Comparison of ENCODE assay signal across 22 mouse cellular contexts in genomic region chr2:60711098-60711880, GRCm38 (mm10). TPM values are rescaled to one million over a fixed set of nuclear protein-coding genes. Genes with fewer than 3 reads are reported as not detected.
DNase-seq lines count a peak whose midpoint lies in the region; ATAC-seq lines count a peak whose summit lies in the region.
"Had no signal": no experiment of that assay in that cellular context is flagged by ENCODE, and none has a peak within 500 bp of the region (broad histone marks: within the 10 kb centered on the region; RNA-seq: fewer than 3 reads in every experiment).

No protein-coding gene starts in this region.

- H3K4me2 ChIP-seq in limb, embryonic 11.5 days (ENCODE audit: low read depth, severe bottlenecking), result no peak overlapping the region
- H3K4me2 ChIP-seq: forebrain, embryonic 12.5 days; limb, embryonic 13.5 days; midbrain, embryonic 15.5 days had no signal

- H3K27me3 ChIP-seq in heart, embryonic 10.5 days (ENCODE audit: insufficient read depth, poor library complexity, severe bottlenecking), result no peaks in the 10 kb centered on the region
- H3K27me3 ChIP-seq in limb, embryonic 11.5 days (ENCODE audit: control insufficient read depth, insufficient read depth, low read length), result no peaks in the 10 kb centered on the region
- H3K27me3 ChIP-seq: midbrain, embryonic 15.5 days had no signal

- peak overlapping the region; percentile 80; the same call in 1 of the 2 replicates for H3K27ac ChIP-seq in heart, embryonic 10.5 days
- no peak overlapping the region for H3K27ac ChIP-seq in limb, embryonic 11.5 days (replicated peaks; ENCODE audit: low read depth, low read length)
- H3K27ac ChIP-seq: forebrain, embryonic 12.5 days; layer of hippocampus, adult 2 months; left cerebral cortex, adult 2 months; limb, embryonic 13.5 days; liver, embryonic 14.5 days; midbrain, embryonic 15.5 days had no signal

- no peak overlapping the region for H3K9ac ChIP-seq in limb, embryonic 11.5 days (ENCODE audit: low read length)
- H3K9ac ChIP-seq: forebrain, embryonic 12.5 days; limb, embryonic 13.5 days; liver, embryonic 14.5 days; midbrain, embryonic 15.5 days had no signal

- peak; percentile 32 for ATAC-seq in activated CD4-positive, CD25-positive, alpha-beta regulatory T cell, adult 4 months
- ATAC-seq in limb, embryonic 11.5 days (ENCODE audit: insufficient number of reproducible peaks, low FRiP score, low TSS enrichment, low read depth), result no peak
- ATAC-seq: inflammation-experienced regulatory T-cells, adult 6 months; lung, postnatal 0 days; midbrain, embryonic 15.5 days had no signal

- 56% methylated on average over 7 of the region's 7 CpGs for WGBS in heart, embryonic 10.5 days
- WGBS in limb, embryonic 11.5 days, result 84% methylated on average over 7 of the region's 7 CpGs

- H3K9me3 ChIP-seq in heart, embryonic 10.5 days, result no peaks in the 10 kb centered on the region
- no peaks in the 10 kb centered on the region for H3K9me3 ChIP-seq in limb, embryonic 11.5 days (ENCODE audit: control insufficient read depth, low read length)
- H3K9me3 ChIP-seq: forebrain, embryonic 12.5 days; G1E; limb, embryonic 13.5 days; midbrain, embryonic 15.5 days had no signal

- no peaks in the 10 kb centered on the region for H3K36me3 ChIP-seq in heart, embryonic 10.5 days
- H3K36me3 ChIP-seq in limb, embryonic 11.5 days (ENCODE audit: control insufficient read depth, insufficient read depth, low read length), result no peaks in the 10 kb centered on the region
- H3K36me3 ChIP-seq: forebrain, embryonic 12.5 days; G1E; limb, embryonic 13.5 days; midbrain, embryonic 15.5 days had no signal

- intact Hi-C loops in heart, postnatal 25 days (cut with DNase I), result no loop called here

- H3K4me3 ChIP-seq in heart, embryonic 10.5 days, result no peak overlapping the region
- H3K4me3 ChIP-seq in limb, embryonic 11.5 days (ENCODE audit: low read depth, low read length), result no peak overlapping the region
- H3K4me3 ChIP-seq: forebrain, embryonic 12.5 days; layer of hippocampus, adult 2 months; left cerebral cortex, adult 2 months; limb, embryonic 13.5 days; megakaryocyte, embryonic 14.5 days; midbrain, embryonic 15.5 days had no signal

- no peak for DNase-seq in heart, embryonic 10.5 days (ENCODE audit: low spot score)
- no peak for DNase-seq in heart, postnatal 25 days (ENCODE audit: low spot score)
- peak; percentile 10 for DNase-seq in kidney, adult 9 months
- no peak for DNase-seq in kidney, postnatal 10 days
- peak; percentile 19 for DNase-seq in limb, embryonic 11.5 days (ENCODE audit: low spot score)
- DNase-seq in spleen, postnatal 36 days (ENCODE audit: low spot score in 2 of 2), result no peak
- DNase-seq in cerebellum, adult 8-10 months, result no peak
- DNase-seq: cerebellum, postnatal 14 days; gastrocnemius, postnatal 25 days; thymus, adult 2 months had no signal

- peaks cover 62% of the 10 kb centered on the region for H3K4me1 ChIP-seq in heart, embryonic 10.5 days
- H3K4me1 ChIP-seq in limb, embryonic 11.5 days (ENCODE audit: control insufficient read depth, insufficient read depth, low read length), result peaks cover 5% of the 10 kb centered on the region; the same call in 1 of the 2 replicates

RNA-seq across cellular contexts. Expression of gene Itgb6, which starts 11.2 kb away (rescaled TPM):
- 0.34 and 0.46 TPM in 2 replicates for polyA plus RNA-seq in heart, embryonic 10.5 days (2016; fragmentation: Nextera tagmentation; extraction: Ambion mirVana)
- 10 to 100 TPM; 23.0 to 25.0 TPM for total RNA-seq in heart, postnatal 25 days (2021)
- polyA plus RNA-seq in activated CD4-positive, CD25-positive, alpha-beta regulatory T cell, adult 4 months (2017; shearing (Covaris generic)), result under 1 TPM; 0.09 to 0.31 TPM
- 0.61 and 0.79 TPM in 2 replicates for polyA plus RNA-seq in limb, embryonic 11.5 days (2014; fragmentation: Nextera tagmentation; extraction: Ambion mirVana)
- total RNA-seq: layer of hippocampus, adult 2 months; left cerebral cortex, adult 2 months; neutrophil, adult 5-6 weeks had no signal
- polyA plus RNA-seq: G1E; inflammation-experienced regulatory T-cells, adult 6 months had no signal

Comparison
In these comparisons a context has a peak if more than half of its experiments do, and no peak if none do; other contexts are left out.
1. DNase-seq: peak in kidney, adult 9 months (single experiment) and limb, embryonic 11.5 days (single experiment); none in heart, embryonic 10.5 days (single experiment), heart, postnatal 25 days (single experiment), kidney, postnatal 10 days (single experiment), spleen, postnatal 36 days (0 of 2) and cerebellum, adult 8-10 months (single experiment).